Mouse (Mus musculus): ENCODE data around the gene Calr. TPM values are rescaled to one million over a fixed set of nuclear protein-coding genes. Genes with fewer than 3 reads are reported as not detected.
A peak's percentile ranks its signal among the peaks of the same experiment; 100 is the strongest.

The Calr gene
- 350 and 359 TPM in 2 replicates for total RNA-seq (2014; rRNA removed)
- polyA plus RNA-seq (2015; fragmentation: Nextera tagmentation; extraction: Ambion mirVana) = 418 and 457 TPM in 2 replicates

DNA sequence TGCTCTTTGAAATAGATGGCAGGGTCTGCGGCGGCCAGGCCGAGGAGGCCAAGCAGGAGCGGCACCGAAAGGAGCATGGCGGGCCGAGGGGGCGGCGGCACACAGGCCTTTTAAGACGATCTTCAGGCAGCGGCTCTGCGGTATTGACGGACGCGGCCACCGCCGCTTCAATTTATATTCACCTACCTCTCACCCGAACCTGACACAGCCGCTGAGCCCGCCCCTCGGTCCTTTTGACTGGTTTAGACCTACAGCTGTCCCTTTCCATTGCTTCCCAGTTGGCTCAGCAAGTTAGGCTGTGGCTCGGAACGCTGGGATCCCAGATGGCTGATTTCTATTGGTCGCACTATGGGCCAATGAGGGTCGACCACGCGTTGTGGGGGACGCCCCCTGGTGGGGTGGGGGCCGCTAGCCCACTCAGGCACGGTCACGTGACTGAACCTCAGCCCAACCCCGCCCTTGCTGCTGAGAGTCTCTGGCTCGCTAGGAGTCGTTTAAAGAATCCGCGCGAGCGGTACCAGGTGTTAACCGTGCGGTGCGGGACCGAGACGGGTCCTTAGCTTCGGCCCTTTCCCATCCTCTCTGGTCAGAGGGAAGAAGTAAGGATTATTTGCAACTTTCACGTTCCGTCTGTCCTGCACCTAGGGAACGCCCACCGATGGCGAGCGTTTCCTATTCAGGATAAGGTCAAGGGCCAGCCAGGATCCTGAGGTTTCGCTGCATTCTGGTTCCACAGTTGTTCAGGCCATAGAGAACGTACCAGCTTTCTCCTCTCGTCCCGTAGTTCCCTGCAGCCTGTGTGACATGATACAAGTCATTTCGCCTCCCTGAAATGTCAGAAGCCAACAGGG lies at the start of gene Calr:
Gene Calr, minus strand, starts transcription at position 213 of the 851 bp plus-strand sequence.
- no peaks in the 10 kb centered on the region for H3K9me3 ChIP-seq (ENCODE audit: low read length)
- H3K4me3 ChIP-seq (ENCODE audit: low read length) = peak within 1 kb of the TSS; percentile 94
- peak; percentile 100 for DNase-seq (ENCODE audit: low spot score)
- H3K4me2 ChIP-seq (ENCODE audit: low read depth, low read length) = peak within 1 kb of the TSS; percentile 89
- peak within 1 kb of the TSS; percentile 89 for H3K27ac ChIP-seq
- peaks cover 9% of the 10 kb centered on the region for H3K4me1 ChIP-seq (ENCODE audit: insufficient read depth, low read length)
- ATAC-seq = peak; percentile 99
- peaks cover 31% of the 10 kb centered on the region for H3K36me3 ChIP-seq (ENCODE audit: insufficient read depth, low read length)
- peak; percentile 44 for TF ChIP-seq CTCF (IDR thresholded peaks at IDR 0.05; ENCODE audit: low read depth)
- WGBS = under 1% methylated on average over 55 of the region's 55 CpGs
- peak within 1 kb of the TSS; percentile 92 for H3K9ac ChIP-seq (replicated peaks; ENCODE audit: low read length)
- H3K27me3 ChIP-seq (ENCODE audit: insufficient read depth, low read length) = no peaks in the 10 kb centered on the region

DNA sequence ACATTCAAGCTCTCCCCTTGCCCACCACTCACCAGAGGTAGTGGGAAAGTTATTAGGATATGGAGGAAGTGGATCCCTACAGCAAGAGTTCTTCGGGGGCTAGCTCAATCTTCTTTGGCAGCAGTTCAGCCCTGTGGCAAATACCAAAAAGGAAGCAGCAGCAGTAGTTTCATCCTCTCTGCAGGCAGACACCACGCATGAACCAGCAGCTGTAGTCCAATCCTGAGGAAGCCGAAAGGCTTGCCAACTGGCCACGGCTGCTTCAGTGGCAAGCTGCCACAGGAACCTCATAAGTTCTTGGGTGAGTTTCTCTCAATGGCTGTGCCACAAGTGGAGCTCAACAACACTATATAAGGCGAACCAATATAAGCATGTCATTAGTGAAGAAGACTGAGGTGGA lies 49.2 kb upstream of the Calr start:
- DNase-seq (ENCODE audit: low spot score) = no peak
- no peaks in the 10 kb centered on the region; the same call in 1 of the 2 replicates for H3K27me3 ChIP-seq (ENCODE audit: insufficient read depth, low read length)
- peaks cover under 1% of the 10 kb centered on the region; the same call in 1 of the 2 replicates for H3K36me3 ChIP-seq (ENCODE audit: insufficient read depth, low read length)
- H3K4me3 ChIP-seq (ENCODE audit: low read length) = no peak overlapping the region
- ATAC-seq = no peak
- no peak overlapping the region for H3K27ac ChIP-seq
- no peak for TF ChIP-seq CTCF (IDR thresholded peaks at IDR 0.05; ENCODE audit: low read depth)
- no peaks in the 10 kb centered on the region for H3K9me3 ChIP-seq (ENCODE audit: low read length)
- whole genome bisulfite sequencing = 78% methylated on average over 5 of the region's 5 CpGs
- H3K4me1 ChIP-seq (ENCODE audit: insufficient read depth, low read length) = peaks cover 14% of the 10 kb centered on the region
- no peak overlapping the region for H3K9ac ChIP-seq (replicated peaks; ENCODE audit: low read length)
- H3K4me2 ChIP-seq (ENCODE audit: low read depth, low read length) = no peak overlapping the region

- ATAC-seq (peak; percentile 99), DNase-seq (ENCODE audit: low spot score) (peak; percentile 97)
- under 1% methylated on average over 11 of the region's 11 CpGs for WGBS
- TF ChIP-seq CTCF (IDR thresholded peaks at IDR 0.05; ENCODE audit: low read depth) = no peak; the same call in 1 of the 2 replicates
- Histone ChIP-seq H3K27ac (no peak within 1 kb of the TSS), H3K4me2 (ENCODE audit: low read depth, low read length) (peak within 1 kb of the TSS; percentile 97), H3K4me1 (ENCODE audit: insufficient read depth, low read length) (peaks cover 14% of the 10 kb centered on the region), H3K27me3 (ENCODE audit: insufficient read depth, low read length) (no peaks in the 10 kb centered on the region), H3K36me3 (ENCODE audit: insufficient read depth, low read length) (peaks cover 7% of the 10 kb centered on the region; the same call in 1 of the 2 replicates), H3K9me3 (ENCODE audit: low read length) (no peaks in the 10 kb centered on the region), H3K9ac (replicated peaks; ENCODE audit: low read length) (peak within 1 kb of the TSS; percentile 66), H3K4me3 (ENCODE audit: low read length) (peak within 1 kb of the TSS; percentile 62)
Measured at GRCm38 (mm10) chr8:84893709-84894134, 47.0 kb upstream of the Calr start, which contains the start of gene Gcdh. TSS of gene Gcdh (minus strand) at chr8:84893921.

GRCm38 (mm10) chr8:84892993-84893708 lies 46.4 kb upstream of the Calr start:
- Histone ChIP-seq H3K4me2 (ENCODE audit: low read depth, low read length) (peak overlapping the region; percentile 97), H3K9me3 (ENCODE audit: low read length) (no peaks in the 10 kb centered on the region), H3K27me3 (ENCODE audit: insufficient read depth, low read length) (no peaks in the 10 kb centered on the region), H3K4me3 (ENCODE audit: low read length) (peak overlapping the region; percentile 62), H3K9ac (replicated peaks; ENCODE audit: low read length) (peak overlapping the region; percentile 66), H3K4me1 (ENCODE audit: insufficient read depth, low read length) (peaks cover 14% of the 10 kb centered on the region), H3K27ac (no peak overlapping the region), H3K36me3 (ENCODE audit: insufficient read depth, low read length) (peaks cover 12% of the 10 kb centered on the region; the same call in 1 of the 2 replicates)
- WGBS = 12% methylated on average over 31 of the region's 31 CpGs
- ATAC-seq (peak; percentile 62), DNase-seq (ENCODE audit: low spot score) (no peak)
- TF ChIP-seq CTCF (IDR thresholded peaks at IDR 0.05; ENCODE audit: low read depth) = no peak

GRCm38 (mm10) chr8:84889141-84889540 lies 42.4 kb upstream of the Calr start:
- 64% methylated on average over 1 of the region's 1 CpGs for WGBS
- Histone ChIP-seq H3K4me2 (ENCODE audit: low read depth, low read length) (no peak overlapping the region), H3K9me3 (ENCODE audit: low read length) (no peaks in the 10 kb centered on the region), H3K27me3 (ENCODE audit: insufficient read depth, low read length) (no peaks in the 10 kb centered on the region), H3K36me3 (ENCODE audit: insufficient read depth, low read length) (peaks cover 35% of the 10 kb centered on the region), H3K9ac (replicated peaks; ENCODE audit: low read length) (no peak overlapping the region), H3K27ac (no peak overlapping the region), H3K4me1 (ENCODE audit: insufficient read depth, low read length) (peaks cover 11% of the 10 kb centered on the region), H3K4me3 (ENCODE audit: low read length) (no peak overlapping the region)
- DNase-seq (ENCODE audit: low spot score) (no peak), ATAC-seq (no peak)
- TF ChIP-seq CTCF (IDR thresholded peaks at IDR 0.05; ENCODE audit: low read depth) = no peak

- H3K4me3 ChIP-seq (ENCODE audit: low read length) = no peak overlapping the region
- H3K27me3 ChIP-seq (ENCODE audit: insufficient read depth, low read length) = no peaks in the 10 kb centered on the region
- peaks cover 8% of the 10 kb centered on the region; the same call in 1 of the 2 replicates for H3K4me1 ChIP-seq (ENCODE audit: insufficient read depth, low read length)
- WGBS = 93% methylated on average over 3 of the region's 3 CpGs
- peaks cover 35% of the 10 kb centered on the region for H3K36me3 ChIP-seq (ENCODE audit: insufficient read depth, low read length)
- DNase-seq (ENCODE audit: low spot score) (no peak), ATAC-seq (no peak)
- no peak overlapping the region for H3K27ac ChIP-seq
- no peak for TF ChIP-seq CTCF (IDR thresholded peaks at IDR 0.05; ENCODE audit: low read depth)
- no peaks in the 10 kb centered on the region for H3K9me3 ChIP-seq (ENCODE audit: low read length)
- H3K4me2 ChIP-seq (ENCODE audit: low read depth, low read length) = no peak overlapping the region
- H3K9ac ChIP-seq (replicated peaks; ENCODE audit: low read length) = no peak overlapping the region
Measured at GRCm38 (mm10) chr8:84888280-84888679, 41.5 kb upstream of the Calr start.
